Mouse (Mus musculus): ENCODE measurements around the gene Por. TPM values are rescaled to one million over a fixed set of nuclear protein-coding genes. Genes with fewer than 3 reads are reported as not detected.

Por gene
- total RNA-seq, 1 experiment: 125 TPM

DNA sequence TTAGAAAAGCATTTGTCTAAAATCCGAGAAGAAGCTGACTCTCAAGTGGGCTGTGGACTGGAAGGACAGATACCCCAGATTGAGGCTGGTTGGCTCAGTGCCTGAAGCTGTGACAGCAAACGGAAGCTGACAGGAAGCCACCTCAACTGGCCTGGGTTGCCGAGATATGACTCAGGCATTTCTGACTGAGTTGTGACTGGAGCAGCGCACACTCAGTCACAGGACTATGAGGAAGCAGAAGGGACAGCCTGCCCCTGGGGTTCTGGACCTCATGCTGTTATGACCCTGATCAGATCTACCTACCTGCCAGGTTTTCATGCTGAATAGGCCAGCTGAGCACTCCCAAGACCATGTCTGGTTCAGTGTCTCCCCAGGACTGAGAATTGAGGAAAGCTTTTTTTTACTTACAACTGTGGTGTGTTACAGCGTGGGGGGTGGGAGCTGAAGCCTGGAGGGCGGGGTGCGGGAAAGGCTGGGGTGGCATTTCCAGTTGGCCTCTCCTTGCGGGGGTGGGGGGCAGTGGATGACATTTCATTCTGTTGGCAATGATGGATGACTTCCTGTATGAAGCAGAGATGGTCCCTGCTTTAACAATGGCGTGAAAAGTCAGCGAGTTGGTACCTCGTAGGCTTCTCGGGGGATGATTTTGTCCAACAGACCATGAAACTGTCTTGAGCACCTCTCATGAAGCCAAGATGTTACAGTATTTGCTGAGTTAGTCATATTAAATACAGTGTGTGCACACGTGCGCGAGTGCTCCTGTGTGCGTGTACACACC is 43.8 kb downstream of the Por start:
- peaks cover 10% of the 10 kb centered on the region for H3K36me3 ChIP-seq (ENCODE audit: control insufficient read depth, insufficient read depth, low read length, poor library complexity, severe bottlenecking)
- in situ Hi-C loops (cut with MboI; ENCODE audit: low sequenced_read_pairs in 2 of 2, unreplicated experiment in 2 of 2): no loop called here
- no peak overlapping the region for H3K27ac ChIP-seq (ENCODE audit: insufficient read depth, low read depth, low read length, poor library complexity, severe bottlenecking)

DNA sequence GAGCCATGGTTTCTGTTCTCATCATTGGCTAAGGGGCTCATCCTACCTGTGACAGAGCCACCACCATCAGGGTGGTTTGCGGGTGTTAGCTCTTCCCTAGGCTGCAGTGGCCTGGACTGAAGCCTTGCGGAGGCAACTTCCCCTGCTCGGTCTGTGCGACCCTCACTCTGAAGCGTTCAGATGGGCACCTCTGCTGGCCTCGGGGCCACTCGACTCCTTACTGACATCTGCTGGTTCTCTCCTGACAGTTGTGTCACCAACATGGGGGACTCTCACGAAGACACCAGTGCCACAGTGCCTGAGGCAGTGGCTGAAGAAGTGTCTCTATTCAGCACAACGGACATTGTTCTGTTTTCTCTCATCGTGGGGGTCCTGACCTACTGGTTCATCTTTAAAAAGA is 45.8 kb downstream of the Por start:
- Histone ChIP-seq H3K9ac (ENCODE audit: insufficient read depth, low read depth, low read length, poor library complexity, severe bottlenecking) (no peak overlapping the region), H3K36me3 (ENCODE audit: control insufficient read depth, insufficient read depth, low read length, poor library complexity, severe bottlenecking) (peaks cover 16% of the 10 kb centered on the region), H3K9me3 (ENCODE audit: control insufficient read depth, insufficient read depth, low read depth, low read length) (no peaks in the 10 kb centered on the region), H3K4me1 (ENCODE audit: control insufficient read depth in 2 of 2, insufficient read depth in 2 of 2, low read length in 2 of 2, poor library complexity in 1 of 2) (peaks cover 0 to 8% of the 10 kb centered on the region in 2 experiments; a peak in 2 of 4 replicates), H3K27ac (ENCODE audit: insufficient read depth, low read depth, low read length, poor library complexity, severe bottlenecking) (no peak overlapping the region), H3K4me3 (ENCODE audit: insufficient read depth in 1 of 2, low read depth in 1 of 2, low read length in 2 of 2, poor library complexity in 1 of 2, severe bottlenecking in 1 of 2) (no peak overlapping the region)
- no peak for DNase-seq (ENCODE audit: low read depth, low spot score)
- TF ChIP-seq CHD2 (IDR thresholded peaks at IDR 0.05; ENCODE audit: low read depth, low read length): no peak
- TF ChIP-seq ZC3H11A (IDR thresholded peaks at IDR 0.05; ENCODE audit: borderline replicate concordance, low read depth, low read length): no peak
- TF ChIP-seq ZNF384 (IDR thresholded peaks at IDR 0.05; ENCODE audit: low read depth, low read length): no peak
- no peak for TF ChIP-seq HCFC1 (IDR thresholded peaks at IDR 0.05; ENCODE audit: borderline replicate concordance, insufficient read depth, low read length)
- TF ChIP-seq MAFK (IDR thresholded peaks at IDR 0.05; ENCODE audit: insufficient read depth, low read depth, low read length): no peak
- in situ Hi-C loops (cut with MboI; ENCODE audit: low sequenced_read_pairs in 2 of 2, unreplicated experiment in 2 of 2): no loop called here

More for the DNA sequence above, 43.8 kb downstream of the Por start:
- no peaks in the 10 kb centered on the region for H3K9me3 ChIP-seq (ENCODE audit: control insufficient read depth, insufficient read depth, low read depth, low read length)
- no peak for DNase-seq (ENCODE audit: low read depth, low spot score)
- no peak for TF ChIP-seq ZNF384 (IDR thresholded peaks at IDR 0.05; ENCODE audit: low read depth, low read length)
- TF ChIP-seq HCFC1 (IDR thresholded peaks at IDR 0.05; ENCODE audit: borderline replicate concordance, insufficient read depth, low read length): no peak
- TF ChIP-seq MAFK (IDR thresholded peaks at IDR 0.05; ENCODE audit: insufficient read depth, low read depth, low read length): no peak
- no peak for TF ChIP-seq CHD2 (IDR thresholded peaks at IDR 0.05; ENCODE audit: low read depth, low read length)
- H3K4me1 ChIP-seq (ENCODE audit: control insufficient read depth in 2 of 2, insufficient read depth in 2 of 2, low read length in 2 of 2, poor library complexity in 1 of 2): peaks cover 0 to 6% of the 10 kb centered on the region in 2 experiments; a peak in 2 of 4 replicates
- no peak overlapping the region for H3K4me3 ChIP-seq (ENCODE audit: insufficient read depth in 1 of 2, low read depth in 1 of 2, low read length in 2 of 2, poor library complexity in 1 of 2, severe bottlenecking in 1 of 2)
- no peak overlapping the region for H3K9ac ChIP-seq (ENCODE audit: insufficient read depth, low read depth, low read length, poor library complexity, severe bottlenecking)

DNA sequence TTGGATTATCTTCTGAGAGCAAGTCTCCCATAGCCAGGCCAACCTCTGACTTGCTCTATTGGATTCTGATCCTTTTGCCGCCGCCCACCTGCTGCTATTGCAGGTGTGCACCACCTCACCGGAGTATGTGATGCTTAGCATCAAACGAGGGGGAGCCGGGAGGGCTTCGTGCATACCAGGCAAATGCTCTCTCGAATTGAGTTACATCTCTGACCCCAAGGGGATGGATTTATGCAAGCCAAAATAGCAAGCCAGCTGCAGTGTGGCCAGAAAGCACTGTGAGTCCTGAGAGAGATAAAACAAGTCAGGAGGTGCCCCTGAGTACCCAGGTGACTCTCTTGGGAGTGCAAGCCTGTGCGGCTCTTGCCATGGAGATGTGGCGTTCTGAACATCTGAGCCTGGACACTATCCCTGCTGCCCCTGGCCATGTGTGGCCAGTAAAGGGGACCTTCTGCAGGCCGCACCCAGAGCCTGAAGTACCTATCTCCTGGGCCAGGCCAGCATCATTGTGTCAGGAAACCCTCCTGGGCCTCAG is 49.8 kb downstream of the Por start:
- TF ChIP-seq MAFK (IDR thresholded peaks at IDR 0.05; ENCODE audit: insufficient read depth, low read depth, low read length) (no peak), ZNF384 (IDR thresholded peaks at IDR 0.05; ENCODE audit: low read depth, low read length) (no peak), CHD2 (IDR thresholded peaks at IDR 0.05; ENCODE audit: low read depth, low read length) (no peak), HCFC1 (IDR thresholded peaks at IDR 0.05; ENCODE audit: borderline replicate concordance, insufficient read depth, low read length) (no peak), ZC3H11A (IDR thresholded peaks at IDR 0.05; ENCODE audit: borderline replicate concordance, low read depth, low read length) (no peak)
- DNase-seq (ENCODE audit: low read depth, low spot score): no peak
- Histone ChIP-seq H3K36me3 (ENCODE audit: control insufficient read depth, insufficient read depth, low read length, poor library complexity, severe bottlenecking) (peaks cover 16% of the 10 kb centered on the region), H3K9ac (ENCODE audit: insufficient read depth, low read depth, low read length, poor library complexity, severe bottlenecking) (no peak overlapping the region), H3K9me3 (ENCODE audit: control insufficient read depth, insufficient read depth, low read depth, low read length) (no peaks in the 10 kb centered on the region), H3K4me1 (ENCODE audit: control insufficient read depth in 2 of 2, insufficient read depth in 2 of 2, low read length in 2 of 2, poor library complexity in 1 of 2) (peaks cover 0 to 9% of the 10 kb centered on the region in 2 experiments; a peak in 2 of 4 replicates), H3K4me3 (ENCODE audit: insufficient read depth in 1 of 2, low read depth in 1 of 2, low read length in 2 of 2, poor library complexity in 1 of 2, severe bottlenecking in 1 of 2) (no peak overlapping the region), H3K27ac (ENCODE audit: insufficient read depth, low read depth, low read length, poor library complexity, severe bottlenecking) (no peak overlapping the region)
- in situ Hi-C loops (cut with MboI; ENCODE audit: low sequenced_read_pairs in 2 of 2, unreplicated experiment in 2 of 2): no loop called here

DNA sequence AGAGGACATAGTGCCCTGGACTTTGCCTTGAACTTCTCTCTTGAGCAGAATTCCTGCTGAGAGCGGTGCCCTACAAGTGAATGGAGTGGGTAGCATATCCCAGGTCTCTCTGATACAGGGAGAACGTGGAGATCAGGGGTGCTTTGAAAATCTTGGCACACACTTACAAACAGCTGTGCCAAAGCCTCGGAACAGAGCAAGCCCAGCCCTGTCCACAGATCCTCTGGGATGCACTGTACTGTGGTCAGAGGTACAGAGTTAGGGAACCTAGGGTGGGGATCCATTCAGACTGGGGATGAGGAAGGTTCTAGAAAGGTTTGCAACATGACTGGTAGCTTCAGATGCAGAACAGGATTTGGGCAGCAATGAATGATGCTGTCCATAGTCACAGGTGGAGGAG is 50.3 kb downstream of the Por start:
- no peak overlapping the region for H3K27ac ChIP-seq (ENCODE audit: insufficient read depth, low read depth, low read length, poor library complexity, severe bottlenecking)
- peaks cover 16% of the 10 kb centered on the region for H3K36me3 ChIP-seq (ENCODE audit: control insufficient read depth, insufficient read depth, low read length, poor library complexity, severe bottlenecking)
- in situ Hi-C loops (cut with MboI; ENCODE audit: low sequenced_read_pairs in 2 of 2, unreplicated experiment in 2 of 2): no loop called here
- no peak overlapping the region for H3K9ac ChIP-seq (ENCODE audit: insufficient read depth, low read depth, low read length, poor library complexity, severe bottlenecking)
- no peak for DNase-seq (ENCODE audit: low read depth, low spot score)
- H3K4me1 ChIP-seq (ENCODE audit: control insufficient read depth in 2 of 2, insufficient read depth in 2 of 2, low read length in 2 of 2, poor library complexity in 1 of 2): peaks cover 0 to 13% of the 10 kb centered on the region in 2 experiments; a peak in 2 of 4 replicates
- no peaks in the 10 kb centered on the region for H3K9me3 ChIP-seq (ENCODE audit: control insufficient read depth, insufficient read depth, low read depth, low read length)
- no peak for TF ChIP-seq HCFC1 (IDR thresholded peaks at IDR 0.05; ENCODE audit: borderline replicate concordance, insufficient read depth, low read length)
- TF ChIP-seq MAFK (IDR thresholded peaks at IDR 0.05; ENCODE audit: insufficient read depth, low read depth, low read length): no peak
- no peak for TF ChIP-seq ZC3H11A (IDR thresholded peaks at IDR 0.05; ENCODE audit: borderline replicate concordance, low read depth, low read length)
- no peak overlapping the region for H3K4me3 ChIP-seq (ENCODE audit: insufficient read depth in 1 of 2, low read depth in 1 of 2, low read length in 2 of 2, poor library complexity in 1 of 2, severe bottlenecking in 1 of 2)
